ENCODE assay signal across 11 mouse cellular contexts in the genomic region with DNA sequence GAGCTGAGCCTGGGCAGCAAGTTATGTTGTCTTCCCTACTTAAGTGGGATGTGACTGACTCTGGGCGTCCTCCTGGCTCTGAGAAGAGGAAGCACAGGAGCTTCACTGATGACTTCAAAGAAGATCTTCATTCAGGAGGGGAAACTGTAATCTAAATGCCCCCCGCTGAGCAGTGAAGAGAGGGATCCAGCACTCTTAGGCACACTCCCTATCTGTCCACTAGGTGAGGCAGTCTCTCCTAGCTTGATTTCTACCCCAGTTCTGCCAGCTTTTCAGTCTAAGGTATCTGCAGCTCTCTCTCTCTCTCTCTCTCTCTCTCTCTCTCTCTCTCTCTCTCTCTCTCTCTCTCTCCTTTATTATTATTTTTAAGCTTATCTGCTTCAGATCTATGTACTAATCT. TPM values are rescaled to one million over a fixed set of nuclear protein-coding genes. Genes with fewer than 3 reads are reported as not detected.
A peak's percentile ranks its signal among the peaks of the same experiment; 100 is the strongest.
DNase-seq lines count a peak whose midpoint lies in the region; ATAC-seq and TF ChIP-seq lines count a peak whose summit lies in the region.
"Had no signal": no experiment of that assay in that cellular context is flagged by ENCODE, and none has a peak within 500 bp of the region (broad histone marks: within the 10 kb centered on the region; RNA-seq: fewer than 3 reads in every experiment).

No protein-coding gene starts in this region.

- H3K9me3 ChIP-seq in hindbrain, postnatal 0 days (ENCODE audit: low read length): no peaks in the 10 kb centered on the region
- no peaks in the 10 kb centered on the region for H3K9me3 ChIP-seq in hindbrain, embryonic 11.5 days (ENCODE audit: control insufficient read depth, low read length)
- H3K9me3 ChIP-seq: heart, embryonic 12.5 days had no signal

- ATAC-seq in hindbrain, postnatal 0 days: no peak
- no peak for ATAC-seq in hindbrain, embryonic 11.5 days (ENCODE audit: low FRiP score)

- WGBS in hindbrain, postnatal 0 days: 46% methylated on average over 2 of the region's 2 CpGs
- 34% methylated on average over 2 of the region's 2 CpGs for WGBS in hindbrain, embryonic 11.5 days

- H3K4me2 ChIP-seq in hindbrain, postnatal 0 days (ENCODE audit: low read depth, low read length): no peak overlapping the region
- H3K4me2 ChIP-seq in hindbrain, embryonic 11.5 days (replicated peaks; ENCODE audit: low read depth, low read length): no peak overlapping the region
- H3K4me2 ChIP-seq: heart, embryonic 12.5 days; hindbrain, embryonic 14.5 days had no signal

- no peak overlapping the region for H3K4me3 ChIP-seq in hindbrain, postnatal 0 days (ENCODE audit: low read length)
- no peak overlapping the region for H3K4me3 ChIP-seq in hindbrain, embryonic 11.5 days (ENCODE audit: low read depth, low read length)
- H3K4me3 ChIP-seq: heart, embryonic 12.5 days had no signal

- DNase-seq in hindbrain, postnatal 0 days (ENCODE audit: low spot score): no peak
- DNase-seq in hindbrain, embryonic 11.5 days (ENCODE audit: low spot score): no peak
- peak; percentile 31 for DNase-seq in thymus, postnatal 14 days
- no peak for DNase-seq in thymus, postnatal 25 days
- DNase-seq in ZHBTc4 (ENCODE audit: low read depth, low spot score): peak; percentile 76
- DNase-seq in spleen, postnatal 10 days (ENCODE audit: low spot score in 2 of 2): no peak
- DNase-seq in adrenal gland, postnatal 10 days: no peak
- DNase-seq: kidney, postnatal 25 days had no signal

- H3K27ac ChIP-seq in hindbrain, postnatal 0 days: no peak overlapping the region
- no peak overlapping the region for H3K27ac ChIP-seq in hindbrain, embryonic 11.5 days (ENCODE audit: low read depth, low read length)
- H3K27ac ChIP-seq: hindbrain, embryonic 14.5 days; macrophage had no signal

- no peak overlapping the region for H3K9ac ChIP-seq in hindbrain, postnatal 0 days (replicated peaks; ENCODE audit: low read length)
- H3K9ac ChIP-seq in hindbrain, embryonic 11.5 days (ENCODE audit: low read depth, low read length): no peak overlapping the region
- H3K9ac ChIP-seq: heart, embryonic 12.5 days; hindbrain, embryonic 14.5 days had no signal

- no peaks in the 10 kb centered on the region for H3K27me3 ChIP-seq in hindbrain, postnatal 0 days (ENCODE audit: insufficient read depth, low read length)
- H3K27me3 ChIP-seq in hindbrain, embryonic 11.5 days (ENCODE audit: control insufficient read depth, insufficient read depth, low read length): no peaks in the 10 kb centered on the region
- H3K27me3 ChIP-seq: heart, embryonic 12.5 days had no signal

- no peaks in the 10 kb centered on the region for H3K4me1 ChIP-seq in hindbrain, postnatal 0 days (ENCODE audit: insufficient read depth, low read length)
- no peaks in the 10 kb centered on the region for H3K4me1 ChIP-seq in hindbrain, embryonic 11.5 days (replicated peaks; ENCODE audit: control insufficient read depth, insufficient read depth, low read length)

- TF ChIP-seq CTCF in hindbrain, postnatal 0 days (IDR thresholded peaks at IDR 0.05; ENCODE audit: low read depth): peak; percentile 57

- H3K36me3 ChIP-seq in hindbrain, postnatal 0 days (ENCODE audit: insufficient read depth, low read length): no peaks in the 10 kb centered on the region
- no peaks in the 10 kb centered on the region for H3K36me3 ChIP-seq in hindbrain, embryonic 11.5 days (ENCODE audit: control insufficient read depth, insufficient read depth, low read length)
- H3K36me3 ChIP-seq: heart, embryonic 12.5 days had no signal

RNA-seq across cellular contexts. Expression of gene Sla2, which starts 16.4 kb away (rescaled TPM):
- total RNA-seq in hindbrain, postnatal 0 days (2014; rRNA removed): 0.68 TPM in 1 of 2 replicates, not detected in the other
- polyA plus RNA-seq in hindbrain, postnatal 0 days (2015; fragmentation: Nextera tagmentation; extraction: Ambion mirVana): 0.13 and 0.15 TPM in 2 replicates
- polyA plus RNA-seq in hindbrain, embryonic 11.5 days (2014; fragmentation: Nextera tagmentation; extraction: Ambion mirVana): 0.47 and 0.59 TPM in 2 replicates
- under 1 TPM; 0.18 to 0.30 TPM for total RNA-seq in adrenal gland, postnatal 10 days (2021)

RNA-seq across cellular contexts. Expression of gene Rab5if, which starts 40.4 kb away (rescaled TPM):
- 131 and 135 TPM in 2 replicates for total RNA-seq in hindbrain, postnatal 0 days (2014; rRNA removed)
- 158 and 160 TPM in 2 replicates for polyA plus RNA-seq in hindbrain, postnatal 0 days (2015; fragmentation: Nextera tagmentation; extraction: Ambion mirVana)
- polyA plus RNA-seq in hindbrain, embryonic 11.5 days (2014; fragmentation: Nextera tagmentation; extraction: Ambion mirVana): 208 and 214 TPM in 2 replicates
- 100 to 1,000 TPM; 277 to 282 TPM for total RNA-seq in adrenal gland, postnatal 10 days (2021)

RNA-seq across cellular contexts. Expression of gene 4930518I15Rik, which starts 45.6 kb away (rescaled TPM):
- total RNA-seq in hindbrain, postnatal 0 days (2014; rRNA removed): 1.7 and 4.4 TPM in 2 replicates
- 3.6 and 3.8 TPM in 2 replicates for polyA plus RNA-seq in hindbrain, postnatal 0 days (2015; fragmentation: Nextera tagmentation; extraction: Ambion mirVana)
- 5.9 and 8.6 TPM in 2 replicates for polyA plus RNA-seq in hindbrain, embryonic 11.5 days (2014; fragmentation: Nextera tagmentation; extraction: Ambion mirVana)
- total RNA-seq in adrenal gland, postnatal 10 days (2021): 1 to 10 TPM; 2.0 to 4.0 TPM

Comparison
In these comparisons a context has a peak if more than half of its experiments do, and no peak if none do; other contexts are left out.
1. DNase-seq: peak in thymus, postnatal 14 days (single experiment) and ZHBTc4 (single experiment); none in hindbrain, postnatal 0 days (single experiment), hindbrain, embryonic 11.5 days (single experiment), thymus, postnatal 25 days (single experiment), spleen, postnatal 10 days (0 of 2) and adrenal gland, postnatal 10 days (single experiment).